Mouse (Mus musculus): ENCODE results near the gene Pcdh15.

The Pcdh15 gene

GRCm38 (mm10) chr10:74304120-74304519 is 1205.0 kb downstream of the Pcdh15 start:
- no peak for DNase-seq (ENCODE audit: low read depth, low spot score)

GRCm38 (mm10) chr10:74305439-74306158 is 1206.5 kb downstream of the Pcdh15 start:
- DNase-seq (ENCODE audit: low read depth, low spot score): no peak

GRCm38 (mm10) chr10:74307035-74307434 is 1207.9 kb downstream of the Pcdh15 start:
- no peak for DNase-seq (ENCODE audit: low read depth, low spot score)

- DNase-seq (ENCODE audit: low read depth, low spot score): no peak
Observed at GRCm38 (mm10) chr10:74316091-74316490, 1216.9 kb downstream of the Pcdh15 start.

GRCm38 (mm10) chr10:74335412-74335811 is 1236.3 kb downstream of the Pcdh15 start:
- no peak for DNase-seq (ENCODE audit: low read depth, low spot score)

- no peak for DNase-seq (ENCODE audit: low read depth, low spot score)
Observed at GRCm38 (mm10) chr10:74339247-74340160, 1240.4 kb downstream of the Pcdh15 start.

GRCm38 (mm10) chr10:74359526-74359925 is 1260.4 kb downstream of the Pcdh15 start:
- DNase-seq (ENCODE audit: low read depth, low spot score): no peak

GRCm38 (mm10) chr10:74378697-74379096 is 1279.6 kb downstream of the Pcdh15 start:
- DNase-seq (ENCODE audit: low read depth, low spot score): no peak

- DNase-seq (ENCODE audit: low read depth, low spot score): no peak
Observed at GRCm38 (mm10) chr10:74379276-74380134, 1280.4 kb downstream of the Pcdh15 start.

GRCm38 (mm10) chr10:74387538-74388499 is 1288.7 kb downstream of the Pcdh15 start:
- DNase-seq (ENCODE audit: low read depth, low spot score): no peak

GRCm38 (mm10) chr10:74403111-74403510 is 1304.0 kb downstream of the Pcdh15 start:
- no peak for DNase-seq (ENCODE audit: low read depth, low spot score)

- DNase-seq (ENCODE audit: low read depth, low spot score): no peak
Observed at GRCm38 (mm10) chr10:74414021-74414420, 1314.9 kb downstream of the Pcdh15 start.

GRCm38 (mm10) chr10:74414945-74415344 is 1315.8 kb downstream of the Pcdh15 start:
- no peak for DNase-seq (ENCODE audit: low read depth, low spot score)

- DNase-seq (ENCODE audit: low read depth, low spot score): no peak
Observed at GRCm38 (mm10) chr10:74415359-74415758, 1316.2 kb downstream of the Pcdh15 start.

- no peak for DNase-seq (ENCODE audit: low read depth, low spot score)
Observed at GRCm38 (mm10) chr10:74415949-74416348, 1316.8 kb downstream of the Pcdh15 start.

GRCm38 (mm10) chr10:74450069-74450468 is 1350.9 kb downstream of the Pcdh15 start:
- no peak for DNase-seq (ENCODE audit: low read depth, low spot score)

GRCm38 (mm10) chr10:74463972-74464371 is 1364.8 kb downstream of the Pcdh15 start:
- DNase-seq (ENCODE audit: low read depth, low spot score): no peak

GRCm38 (mm10) chr10:74480779-74481178 is 1381.6 kb downstream of the Pcdh15 start:
- no peak for DNase-seq (ENCODE audit: low read depth, low spot score)

- no peak for DNase-seq (ENCODE audit: low read depth, low spot score)
Observed at GRCm38 (mm10) chr10:74512315-74512714, 1413.2 kb downstream of the Pcdh15 start.

GRCm38 (mm10) chr10:74513743-74514142 is 1414.6 kb downstream of the Pcdh15 start:
- DNase-seq (ENCODE audit: low read depth, low spot score): no peak

GRCm38 (mm10) chr10:74538371-74538770 is 1439.2 kb downstream of the Pcdh15 start:
- no peak for DNase-seq (ENCODE audit: low read depth, low spot score)

Data from skeletal muscle tissue, adult 2 months (tissue).